Mouse (Mus musculus) olfactory bulb, adult 2 months (tissue): ENCODE results near the gene Krtap9-3. TPM values are rescaled to one million over a fixed set of nuclear protein-coding genes. Genes with fewer than 3 reads are reported as not detected.
"Not testable (repeated sequence)": the region's sequence is repeated elsewhere in the genome, so short reads cannot be mapped to it uniquely, and the experiment has no call there.

Experiments
- H3K27ac ChIP-seq: fragments of 200-500 bp; 2 replicates; pipeline ENCODE4 v1.5.1; 2012; ENCODE audit warnings: low read depth, low read length; ENCODE audit not compliant: insufficient read depth
- H3K4me1 ChIP-seq: fragments of 200-500 bp; 2 replicates; pipeline ENCODE4 v1.6.1; 2012; ENCODE audit warnings: low read length; ENCODE audit not compliant: control insufficient read depth, insufficient read depth
- H3K4me3 ChIP-seq: fragments of 200-500 bp; 2 replicates; pipeline ENCODE4 v1.5.1; 2012; ENCODE audit warnings: mild to moderate bottlenecking, low read depth, low read length, moderate library complexity; ENCODE audit not compliant: insufficient read depth
- CTCF ChIP-seq: fragments of 200-500 bp; IDR thresholded peaks from 2 replicates; pipeline ENCODE4 v1.5.1; 2012; ENCODE audit warnings: low read depth, mild to moderate bottlenecking, low read length, moderate library complexity; ENCODE audit not compliant: insufficient read depth
- POLR2A ChIP-seq: fragments of 200-500 bp; IDR thresholded peaks from 2 replicates; pipeline ENCODE4 v1.6.1; 2012; ENCODE audit warnings: mild to moderate bottlenecking, low read depth, low read length, moderate library complexity; ENCODE audit not compliant: insufficient read depth
- WGBS: fragments of 180-500 bp; shearing (Covaris S2); methylation state at CpG from one replicate; pipeline ENCODE4 v1.1.7; 2018; 5-methylcytosine and 5-hydroxymethylcytosine counted together
- polyA plus RNA-seq: library from polyadenylated mRNA; stranded (reverse); fragments of >200 nt; gene quantifications from 2 replicates; pipeline ENCODE4 v1.2.4, GENCODE M21; 2012; ENCODE audit warnings: low replicate concordance; ENCODE audit not compliant: missing spikeins, insufficient read depth, insufficient read length

Krtap9-3 gene
- polyA plus RNA-seq, result not detected in 2 replicates

DNA sequence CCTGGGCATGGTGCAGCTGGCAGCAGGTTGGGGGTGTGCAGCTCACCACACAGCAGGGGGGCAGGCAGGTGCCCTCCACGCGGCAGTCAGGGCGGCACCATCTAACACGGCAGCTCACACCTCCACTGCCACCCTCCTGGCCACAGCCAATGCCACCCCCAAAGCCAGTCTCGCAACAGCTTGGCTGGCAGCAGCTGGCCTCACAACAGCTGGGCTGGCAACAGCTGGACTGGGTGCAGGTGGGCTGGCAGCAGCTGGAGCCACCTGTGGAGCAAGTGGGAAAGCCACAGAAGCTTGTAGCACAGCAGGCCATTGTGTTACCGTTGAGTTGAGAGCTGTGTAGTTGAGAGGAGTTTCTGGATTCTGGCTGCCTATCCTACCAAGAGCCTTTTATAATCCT, at the start of gene Krtap9-3:
Gene Krtap9-3 (minus strand): TSS at position 364 of the 400 bp plus-strand sequence.
- 80% methylated on average over 6 of the region's 6 CpGs for WGBS

GRCm38 (mm10) chr11:99646444-99646843, 48.5 kb upstream of the Krtap9-3 start:
- 71% methylated on average over 15 of the region's 15 CpGs for WGBS
- no peak for TF ChIP-seq CTCF
- no peak for TF ChIP-seq POLR2A
- Histone ChIP-seq H3K4me3 (no peak overlapping the region), H3K4me1 (0 out of 2 replicates have a peak, but pooled peaks cover 3% of the 10 kb centered on the region), H3K27ac (no peak overlapping the region)

More for the DNA sequence above, at the start of gene Krtap9-3:
- H3K4me3 ChIP-seq, H3K27ac ChIP-seq, H3K4me1 ChIP-seq: not testable (repeated sequence)

- Histone ChIP-seq H3K27ac (no peak overlapping the region), H3K4me1 (0 out of 2 replicates have a peak, but pooled peaks cover 3% of the 10 kb centered on the region), H3K4me3 (no peak overlapping the region)
- WGBS, result 51% methylated on average over 3 of the region's 3 CpGs
- no peak for TF ChIP-seq POLR2A
- no peak for TF ChIP-seq CTCF
Measured at GRCm38 (mm10) chr11:99644351-99644750, 46.4 kb upstream of the Krtap9-3 start.

DNA sequence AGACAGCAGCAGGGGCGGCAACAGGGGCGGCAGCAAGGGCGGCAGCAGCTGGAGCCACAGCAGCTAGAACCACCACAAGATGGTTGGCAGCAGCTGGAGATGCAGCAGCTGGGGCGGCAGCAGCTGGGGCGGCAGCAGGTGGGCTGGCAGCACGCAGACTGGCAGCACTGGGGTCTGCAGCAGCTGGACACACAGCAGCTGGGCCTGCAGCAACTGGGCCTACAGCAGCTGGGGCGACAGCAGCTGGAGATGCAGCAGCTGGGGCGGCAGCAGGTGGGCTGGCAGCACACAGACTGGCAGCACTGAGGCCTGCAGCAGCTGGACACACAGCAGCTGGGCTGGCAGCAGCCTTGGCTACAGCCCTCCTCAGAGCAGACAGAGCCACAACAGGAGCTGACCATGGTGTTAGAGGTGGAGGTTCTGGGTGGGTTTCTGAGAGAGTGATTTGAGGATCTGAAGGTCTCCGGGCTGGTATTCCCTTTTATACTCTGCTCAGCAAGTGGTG, 45.8 kb upstream of the Krtap9-3 start, which contains the start of gene Krtap4-7:
Gene Krtap4-7 (minus strand): TSS at position 455 of the 505 bp plus-strand sequence.
- WGBS, result 82% methylated on average over 9 of the region's 9 CpGs
- not testable (repeated sequence) for H3K27ac ChIP-seq, H3K4me1 ChIP-seq, H3K4me3 ChIP-seq

GRCm38 (mm10) chr11:99640926-99641325, 43.0 kb upstream of the Krtap9-3 start:
- H3K4me3 ChIP-seq, result no peak overlapping the region
- TF ChIP-seq POLR2A, result no peak
- TF ChIP-seq CTCF, result no peak
- H3K27ac ChIP-seq, result no peak overlapping the region
- H3K4me1 ChIP-seq, result peaks cover 10% of the 10 kb centered on the region; the same call in 1 of the 2 replicates
- WGBS, result 40% methylated on average over 1 of the region's 1 CpGs

DNA sequence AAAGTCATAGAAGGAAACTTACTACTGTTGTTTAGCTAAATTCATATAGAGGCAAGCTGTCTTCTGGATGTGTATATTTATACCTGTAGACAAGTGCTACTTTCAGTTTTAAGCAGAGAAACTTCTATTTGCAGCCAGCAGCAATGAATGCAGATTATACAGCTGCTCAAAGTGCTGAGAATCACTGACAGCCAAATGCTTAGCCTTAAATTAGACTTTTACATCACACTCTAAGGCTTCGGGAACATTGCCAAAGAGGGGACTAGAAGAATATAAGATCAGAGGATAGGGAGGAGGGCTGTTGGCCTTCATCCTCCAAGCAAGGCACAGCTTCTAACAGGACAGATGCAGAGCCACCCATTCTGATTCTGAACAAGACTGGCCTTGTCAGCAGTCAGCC, 39.2 kb upstream of the Krtap9-3 start:
- TF ChIP-seq POLR2A (no peak), CTCF (no peak)
- no peak overlapping the region for H3K4me3 ChIP-seq
- H3K4me1 ChIP-seq, result peaks cover 13% of the 10 kb centered on the region; the same call in 1 of the 2 replicates
- 23% methylated on average over 1 of the region's 1 CpGs for WGBS
- peak overlapping the region; percentile 46 for H3K27ac ChIP-seq

- Histone ChIP-seq H3K4me1 (peaks cover 13% of the 10 kb centered on the region; the same call in 1 of the 2 replicates), H3K27ac (no peak within 1 kb of the TSS), H3K4me3 (no peak within 1 kb of the TSS)
- WGBS, result 42% methylated on average over 8 of the region's 8 CpGs
- TF ChIP-seq CTCF (no peak), POLR2A (no peak)
Measured at GRCm38 (mm10) chr11:99634653-99635134, 36.8 kb upstream of the Krtap9-3 start, which contains the start of gene Krtap4-2. Gene Krtap4-2, minus strand, starts transcription at chr11:99635084.

DNA sequence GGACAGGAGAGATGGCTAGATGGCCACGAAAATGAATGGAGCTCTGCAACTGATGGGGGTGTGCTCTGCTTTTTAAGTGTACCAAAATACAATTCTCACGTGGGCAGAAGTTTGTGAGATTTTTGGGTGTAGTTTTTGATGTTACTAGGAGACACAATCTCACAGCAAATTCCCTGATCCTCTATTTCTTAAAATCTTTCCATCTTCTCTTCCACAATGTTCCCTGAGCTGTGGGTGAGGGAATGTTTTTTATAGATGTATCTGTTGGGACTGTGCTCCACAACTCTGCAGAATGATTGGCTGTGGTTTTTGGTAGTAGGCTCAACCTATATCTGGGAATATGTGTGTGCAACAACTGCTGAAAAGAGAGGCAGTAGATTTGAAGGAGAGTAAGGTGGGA, 35.4 kb upstream of the Krtap9-3 start:
- Histone ChIP-seq H3K4me3 (no peak overlapping the region), H3K27ac (no peak overlapping the region), H3K4me1 (peaks cover 8% of the 10 kb centered on the region; the same call in 1 of the 2 replicates)
- WGBS, result 56% methylated on average over 2 of the region's 2 CpGs
- no peak for TF ChIP-seq POLR2A
- TF ChIP-seq CTCF, result no peak

GRCm38 (mm10) chr11:99630890-99631289, 33.0 kb upstream of the Krtap9-3 start:
- 71% methylated on average over 3 of the region's 3 CpGs for WGBS
- no peak overlapping the region for H3K27ac ChIP-seq
- peaks cover 6% of the 10 kb centered on the region; the same call in 1 of the 2 replicates for H3K4me1 ChIP-seq
- H3K4me3 ChIP-seq, result no peak overlapping the region
- TF ChIP-seq POLR2A (no peak), CTCF (no peak)

GRCm38 (mm10) chr11:99628138-99628537, 30.2 kb upstream of the Krtap9-3 start, which contains the start of gene Krtap4-1:
Gene Krtap4-1, minus strand, starts transcription at chr11:99628238.
- TF ChIP-seq POLR2A (no peak), CTCF (no peak)
- WGBS, result 74% methylated on average over 4 of the region's 4 CpGs
- Histone ChIP-seq H3K4me1 (no peaks in the 10 kb centered on the region), H3K27ac (no peak within 1 kb of the TSS), H3K4me3 (no peak within 1 kb of the TSS)
